Mouse (Mus musculus): ENCODE measurements around the gene Ccng2. TPM values are rescaled to one million over a fixed set of nuclear protein-coding genes. Genes with fewer than 3 reads are reported as not detected.
A peak's percentile ranks its signal among the peaks of the same experiment; 100 is the strongest.

Ccng2 gene
- total RNA-seq, 2 experiments from 2014 or later, result 11.3 to 12.0 TPM

DNA sequence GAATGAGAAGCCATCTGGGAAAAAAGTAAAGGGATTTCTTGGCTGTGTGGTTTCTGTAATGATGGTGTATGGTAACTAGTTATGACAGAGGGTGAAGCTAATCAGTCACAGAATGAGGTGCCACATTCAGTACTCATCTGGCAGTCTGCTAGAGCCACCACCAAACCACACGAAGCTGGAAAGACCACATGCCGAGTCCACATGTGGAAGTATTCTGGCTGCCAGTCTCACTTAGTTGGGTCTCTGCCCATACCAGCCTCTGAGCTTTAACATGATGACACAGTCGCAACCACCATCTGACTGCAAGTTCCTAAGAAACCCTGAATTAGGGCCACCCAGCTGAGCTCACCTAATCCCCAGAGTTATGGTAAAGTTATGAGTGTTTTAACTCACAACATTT, 6.1 kb upstream of the Ccng2 start:
- no peak for DNase-seq
- intact Hi-C loops (cut with DNase I), result no loop called here

DNA sequence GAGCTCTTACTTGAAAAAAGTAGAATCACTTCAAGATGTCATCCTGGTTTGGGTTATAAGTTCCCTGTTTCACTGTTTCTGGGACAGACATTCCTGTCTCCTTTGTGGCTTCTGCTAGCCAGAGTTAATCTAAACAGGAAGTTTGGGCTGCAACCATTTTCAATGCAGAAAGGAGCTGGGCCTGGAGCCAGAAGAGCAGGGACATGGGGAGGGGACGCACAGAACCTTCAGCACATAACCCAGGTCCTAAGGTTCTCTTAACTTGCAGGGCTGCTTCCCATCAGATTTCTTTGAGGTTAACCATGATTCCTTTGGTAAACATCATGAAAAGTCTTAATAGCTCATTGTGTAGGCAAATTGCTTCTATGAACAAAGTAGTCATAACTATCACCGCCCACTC, 4.3 kb upstream of the Ccng2 start:
- DNase-seq, result no peak
- intact Hi-C loops (cut with DNase I), result no loop called here

DNA sequence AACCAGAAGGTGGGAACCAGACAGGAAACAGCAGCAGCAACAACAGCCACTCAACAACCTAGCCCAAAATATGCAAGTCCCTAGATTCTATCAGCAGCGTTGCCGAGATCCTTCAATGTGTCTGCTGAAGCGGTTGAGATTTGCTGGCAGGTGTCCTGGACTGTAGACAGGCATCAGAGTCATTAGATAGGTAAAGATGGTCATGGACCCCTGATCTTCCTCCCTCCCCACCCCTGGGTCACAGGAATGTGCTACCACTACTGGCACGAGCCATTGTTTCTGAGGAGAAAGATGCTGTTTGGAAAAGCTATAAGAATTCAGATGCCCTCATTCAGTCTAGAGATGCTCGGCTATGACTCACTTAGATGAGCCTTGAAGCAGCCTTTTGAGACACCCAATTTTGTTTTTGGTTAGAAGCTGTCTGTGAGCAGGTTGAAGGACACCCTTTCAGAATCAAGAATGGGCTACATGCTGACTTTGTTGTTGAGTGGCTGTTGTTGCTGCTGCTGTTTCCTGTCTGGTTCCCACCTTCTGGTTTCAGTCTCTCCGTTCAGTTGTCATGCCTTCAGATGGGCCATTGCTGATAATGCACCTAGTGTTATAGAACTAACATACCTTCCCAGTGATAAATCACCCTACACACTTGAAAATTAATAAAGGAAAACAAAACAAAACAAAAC, 3.5 kb upstream of the Ccng2 start:
- intact Hi-C loops (cut with DNase I), result no loop called here

DNA sequence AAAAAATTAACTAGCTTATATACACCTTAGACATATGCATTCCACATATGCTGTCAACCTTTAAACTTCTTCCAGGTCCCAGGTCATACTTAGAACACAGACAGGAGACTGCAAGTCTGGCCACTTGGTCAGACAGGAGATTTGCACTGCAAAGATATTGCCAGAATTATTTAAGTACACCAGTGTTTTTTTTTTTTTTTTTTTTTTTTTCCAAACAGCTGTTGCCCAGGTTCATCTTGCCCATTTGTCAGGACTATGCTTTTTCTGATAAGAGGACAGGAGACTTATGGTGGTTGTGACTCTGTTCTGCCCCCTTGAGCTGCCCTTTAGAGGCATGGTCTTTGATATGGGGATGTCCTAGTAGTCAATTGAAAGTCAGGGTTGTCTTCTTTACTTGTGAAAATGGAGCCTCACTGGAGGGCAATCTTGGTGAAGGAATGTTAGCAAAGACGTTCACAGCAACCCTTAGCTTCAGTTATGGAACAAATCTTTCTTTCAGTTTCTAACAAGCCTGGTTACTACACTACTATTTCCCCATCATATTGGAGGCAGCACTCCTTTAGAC, 2.8 kb upstream of the Ccng2 start:
- DNase-seq, result no peak
- intact Hi-C loops (cut with DNase I), result no loop called here

More for the DNA sequence above, 3.5 kb upstream of the Ccng2 start:
- no peak for DNase-seq

DNA sequence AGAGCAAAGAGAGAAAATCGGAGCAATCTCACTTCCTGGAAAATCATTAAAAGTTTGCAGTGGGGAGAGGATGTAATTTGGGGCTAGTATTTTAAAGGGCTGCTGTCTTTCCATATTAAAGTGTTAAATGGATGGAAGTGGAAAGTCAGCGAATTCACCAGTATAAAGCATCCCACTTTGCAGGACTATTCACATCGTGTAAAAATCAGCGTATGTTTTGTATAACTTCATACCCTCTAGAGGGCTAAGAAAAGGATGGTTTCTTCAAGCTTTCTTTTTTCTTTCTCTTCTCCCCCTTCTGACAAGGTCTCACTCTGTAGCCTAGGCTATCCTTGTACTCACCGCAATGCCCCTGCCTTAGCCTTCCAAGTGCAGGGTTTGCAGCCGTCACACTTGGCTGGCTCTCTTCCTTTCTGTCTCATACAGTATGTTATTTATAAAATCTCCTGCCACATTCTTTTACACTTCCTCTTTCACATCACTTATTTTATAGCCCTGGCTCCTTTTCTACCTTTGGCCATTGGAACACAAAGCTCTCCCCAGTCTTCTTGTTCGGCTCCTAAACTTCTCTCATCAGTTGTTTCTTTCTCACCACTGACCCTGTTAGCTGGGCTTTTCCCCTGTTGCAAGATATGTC, 1.8 kb upstream of the Ccng2 start:
- intact Hi-C loops (cut with DNase I), result loop anchor here (5.0 kb wide), 2 partner anchors 83 to 173 kb away; partner anchors contain the start of gene Sept11
- DNase-seq, result no peak

DNA sequence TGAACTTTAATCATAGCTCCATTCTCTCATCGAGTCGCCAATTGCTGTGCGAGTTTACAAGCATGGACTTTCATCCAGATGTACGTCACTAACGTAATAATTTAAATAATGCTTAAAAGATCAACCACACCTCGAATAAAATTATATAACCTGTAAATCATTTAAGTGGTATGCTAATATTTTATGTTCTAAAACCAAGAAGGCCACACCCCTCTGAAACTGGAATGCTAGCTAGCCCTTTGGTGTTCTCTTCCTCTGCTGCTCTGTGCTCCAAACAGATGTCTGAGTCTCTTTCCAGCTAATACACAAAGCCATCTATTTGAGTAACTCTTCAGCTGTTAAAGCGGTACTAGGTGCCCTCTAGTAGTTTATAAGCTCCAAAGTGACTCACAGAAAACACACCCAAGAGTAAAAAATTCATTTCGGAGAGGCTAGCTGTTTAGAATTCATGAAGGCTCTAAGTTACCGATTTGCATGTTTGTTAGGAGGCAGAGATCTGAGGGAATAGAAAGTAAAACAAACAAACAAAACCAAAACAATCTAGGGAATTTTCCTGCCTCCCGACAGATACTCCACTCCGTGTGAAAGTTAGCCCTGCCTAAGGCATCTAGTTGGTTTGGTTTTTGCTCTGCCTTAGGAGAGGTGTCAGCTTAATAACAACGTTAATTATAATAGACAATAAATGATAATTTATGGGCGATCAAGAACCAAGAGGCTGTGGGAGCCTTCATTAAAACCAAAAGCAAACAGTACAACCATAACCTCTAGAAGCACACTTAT, 1.1 kb upstream of the Ccng2 start:
- DNase-seq, result no peak
- intact Hi-C loops (cut with DNase I), result loop anchor here (5.0 kb wide), 2 partner anchors 84 to 174 kb away; partner anchors contain the start of gene Sept11

DNA sequence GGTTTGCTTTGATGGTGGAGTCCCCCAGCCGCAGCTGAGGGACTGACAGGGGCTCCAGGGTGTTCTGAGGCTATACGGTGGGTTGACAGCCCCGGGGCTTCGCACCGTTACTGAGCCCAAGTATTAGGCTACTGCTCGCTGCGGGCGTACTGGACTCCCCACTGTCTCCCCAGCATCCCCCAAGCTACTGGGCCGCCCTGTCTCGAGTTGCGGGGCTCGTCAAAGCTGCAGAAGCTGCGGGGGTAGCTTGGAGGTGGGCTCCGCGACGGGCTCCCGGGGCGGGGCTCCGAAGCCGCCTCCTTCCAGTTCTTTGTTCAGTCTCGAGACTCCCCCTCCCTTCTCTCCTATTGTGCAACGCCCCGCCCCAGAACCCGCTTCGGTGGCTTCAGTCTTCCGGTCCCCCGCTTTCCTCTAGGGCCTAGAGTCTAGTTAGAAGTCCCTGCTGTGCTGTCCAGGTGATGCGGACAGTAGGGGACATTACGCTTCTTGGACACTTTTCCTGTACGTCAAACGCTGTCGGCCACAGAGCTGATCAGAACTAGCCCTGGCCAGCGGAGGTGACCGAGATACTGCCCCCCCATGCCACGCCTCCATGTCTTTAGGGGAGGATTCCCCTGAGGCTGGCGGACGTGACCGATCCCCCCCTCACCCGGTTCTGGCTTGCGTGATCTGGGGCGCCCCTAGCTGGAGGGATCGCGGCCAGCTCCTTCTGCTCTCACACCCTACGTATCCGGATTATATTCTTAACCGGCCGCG, 972 bp downstream of the Ccng2 start:
- intact Hi-C loops (cut with DNase I), result loop anchor here (2.0 to 5.0 kb wide), 3 partner anchors 61 to 176 kb away; partner anchors contain the start of genes 2010109A12Rik, Ccni and Sept11

DNA sequence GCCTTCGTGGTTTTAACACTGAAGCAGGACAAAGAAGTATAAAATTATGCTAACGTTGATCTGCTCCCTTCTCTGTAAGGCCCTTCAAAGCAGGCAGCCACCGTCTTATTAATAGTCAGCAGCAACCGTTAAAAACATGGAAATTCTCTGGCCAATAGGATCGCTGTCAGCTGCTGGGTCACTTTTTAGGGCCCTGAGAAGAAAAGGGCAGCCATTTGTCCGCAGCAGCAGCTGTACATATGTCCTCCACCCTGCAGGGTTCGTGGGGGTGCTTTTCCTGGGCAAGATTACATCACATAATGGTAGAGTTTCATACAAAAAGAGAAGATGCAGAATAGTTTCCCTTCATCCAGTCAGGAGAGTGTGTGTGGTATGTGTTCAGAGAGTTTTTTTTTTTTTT, 3.0 kb downstream of the Ccng2 start:
- no peak for DNase-seq
- intact Hi-C loops (cut with DNase I), result no loop called here

More for the DNA sequence above, 972 bp downstream of the Ccng2 start:
- DNase-seq, result peak; percentile 64 to 68

DNA sequence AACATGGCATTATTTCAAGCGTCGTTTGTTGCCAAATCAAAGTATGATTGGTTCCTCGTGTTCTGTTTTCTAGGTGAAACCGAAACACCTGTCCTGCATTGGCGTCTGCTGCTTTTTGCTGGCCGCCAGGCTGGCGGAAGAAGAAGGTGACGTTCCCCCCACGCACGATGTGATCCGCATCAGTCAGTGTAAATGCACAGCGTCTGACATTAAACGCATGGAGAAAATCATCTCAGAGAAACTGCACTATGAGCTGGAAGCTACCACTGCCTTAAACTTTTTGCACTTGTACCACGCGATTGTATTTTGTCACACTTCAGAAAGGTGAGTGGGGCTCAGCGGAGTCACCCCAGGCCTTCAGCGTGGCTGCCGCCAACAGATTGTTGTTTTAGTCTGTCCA, 3.7 kb downstream of the Ccng2 start:
- intact Hi-C loops (cut with DNase I), result no loop called here
- DNase-seq, result no peak

DNA sequence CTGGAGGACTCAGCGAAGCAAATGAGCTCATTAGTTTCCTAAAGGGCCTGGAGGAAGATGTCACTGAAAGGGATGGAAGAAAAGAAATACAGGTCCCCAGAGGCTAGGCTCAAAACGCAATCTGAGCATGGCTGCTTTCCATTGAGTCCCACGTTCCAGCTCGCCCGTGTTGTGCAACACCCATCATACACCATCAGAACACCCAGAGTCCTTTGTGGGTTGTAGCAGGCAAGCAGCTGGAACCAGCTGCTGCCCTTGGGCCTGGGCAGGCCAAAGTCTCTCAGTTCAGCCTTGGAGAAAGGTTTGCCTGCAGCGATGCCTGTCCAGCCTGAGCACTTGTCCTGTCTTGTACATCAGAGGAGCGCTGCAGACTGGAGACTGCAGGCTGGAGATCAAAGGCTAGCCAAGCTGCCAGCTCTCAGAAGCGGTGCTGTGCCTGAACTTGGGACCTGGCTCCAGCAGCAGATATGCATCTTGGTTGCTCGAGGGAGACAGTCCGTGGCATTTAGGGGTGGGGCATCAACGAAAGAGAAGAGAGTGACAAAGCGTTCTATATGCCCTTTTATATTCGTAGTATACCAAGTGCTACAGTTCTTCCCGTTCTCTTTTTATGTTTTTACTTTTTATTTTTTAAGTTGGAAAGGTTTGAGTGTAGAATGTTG, 15.5 kb downstream of the Ccng2 start:
- intact Hi-C loops (cut with DNase I), result no loop called here
- peak; percentile 44 to 60 for DNase-seq

DNA sequence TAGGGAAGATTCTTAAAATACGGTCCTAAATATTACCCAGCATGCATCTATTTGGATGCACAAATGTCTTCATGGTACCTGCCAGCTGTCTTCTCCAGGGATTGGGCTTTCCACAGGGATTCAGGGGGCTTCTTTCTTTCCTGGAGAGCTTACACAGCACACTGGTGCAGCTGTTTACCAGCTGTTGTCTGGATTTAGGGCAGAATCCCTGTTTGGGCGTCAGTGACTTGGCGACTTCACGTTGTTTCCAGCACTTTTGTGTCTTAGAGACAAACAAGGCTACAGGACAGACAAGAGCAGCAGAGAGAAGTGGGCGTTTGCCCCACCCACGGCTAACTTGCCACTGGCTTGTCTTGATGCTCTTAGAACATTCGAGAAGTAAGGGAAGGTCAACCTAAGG, 16.1 kb downstream of the Ccng2 start:
- intact Hi-C loops (cut with DNase I), result no loop called here
- DNase-seq, result peak; percentile 7 to 24

DNA sequence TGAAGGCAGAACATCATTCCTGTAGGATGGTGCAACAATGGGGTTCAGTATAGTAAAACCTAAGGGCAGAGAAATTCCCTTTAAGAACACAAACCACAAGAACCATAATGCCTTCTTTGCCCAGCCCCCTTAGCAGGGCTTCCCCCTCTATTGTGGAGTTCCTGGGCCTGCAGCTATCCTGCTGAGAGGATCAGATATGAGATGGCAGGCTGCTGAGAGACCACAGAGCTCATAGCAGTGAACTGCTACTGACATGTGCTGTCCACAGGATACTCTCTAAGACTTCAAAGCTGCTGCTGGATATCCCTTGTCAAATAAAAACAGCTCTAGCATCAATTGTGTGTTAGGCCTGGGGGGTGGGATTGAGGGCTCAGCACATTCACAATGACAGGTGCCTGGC, 21.5 kb downstream of the Ccng2 start:
- no peak for DNase-seq
- intact Hi-C loops (cut with DNase I), result no loop called here

DNA sequence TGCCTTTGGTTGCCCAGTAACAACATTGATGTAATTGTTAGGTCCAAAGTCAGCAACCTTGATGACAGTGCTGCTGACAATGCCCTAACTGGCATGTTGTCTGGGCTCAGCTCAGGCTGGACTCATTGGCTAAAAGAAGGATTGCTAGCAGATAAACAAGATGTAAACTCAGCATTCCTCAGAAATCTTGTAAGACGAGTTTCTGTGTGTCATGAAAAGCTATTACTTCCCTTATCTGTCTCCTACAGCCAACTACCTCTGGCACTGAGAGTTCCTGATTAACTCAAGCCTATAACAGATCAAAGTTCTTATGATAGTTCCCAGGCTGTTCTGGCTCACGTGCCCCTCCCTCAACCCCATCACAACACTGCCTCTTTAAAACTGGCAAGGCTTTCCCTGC, 23.2 kb downstream of the Ccng2 start:
- DNase-seq, result no peak
- intact Hi-C loops (cut with DNase I), result no loop called here

DNA sequence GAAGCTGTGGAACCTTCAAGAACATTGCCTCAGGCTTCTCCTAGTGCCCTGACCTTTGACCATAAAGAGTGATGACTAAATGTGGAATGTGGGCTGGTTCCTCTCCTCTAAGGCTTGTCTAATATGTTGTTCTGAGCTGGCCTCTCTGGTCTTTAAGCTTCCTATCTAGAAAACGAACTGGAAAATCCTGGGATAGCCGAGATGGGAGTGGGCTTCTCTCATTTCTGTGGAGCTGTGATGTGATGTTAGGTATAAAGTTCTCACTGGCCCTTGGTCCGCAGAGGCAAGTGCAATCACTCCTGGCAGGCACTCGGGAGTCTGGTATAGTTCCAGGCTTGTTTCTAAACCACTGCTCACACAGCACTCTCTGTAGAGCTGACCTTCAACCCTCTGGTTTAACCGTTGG, 29.3 kb downstream of the Ccng2 start:
- no peak for DNase-seq

DNA sequence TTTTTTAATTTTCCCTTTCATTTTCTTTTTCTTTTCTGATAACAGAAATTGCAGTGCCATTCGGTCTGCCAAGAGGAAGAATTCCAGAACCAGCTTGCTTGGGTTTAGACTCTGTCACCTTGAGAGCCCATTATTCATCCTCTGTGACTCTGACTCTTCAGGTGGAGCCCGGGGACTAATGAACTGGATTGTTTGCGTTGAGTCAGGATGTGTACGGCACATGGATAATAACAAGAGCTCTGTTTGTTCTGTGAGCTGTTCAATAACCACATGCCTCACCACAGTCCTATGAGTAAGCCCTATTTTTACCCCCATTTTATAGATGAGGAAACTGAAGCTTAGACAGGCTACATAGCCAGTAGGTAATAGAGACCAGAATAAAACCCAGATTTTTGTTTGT, 29.7 kb downstream of the Ccng2 start:
- intact Hi-C loops (cut with DNase I), result no loop called here
- no peak for DNase-seq

More for the DNA sequence above, 29.3 kb downstream of the Ccng2 start:
- intact Hi-C loops (cut with DNase I), result no loop called here

DNA sequence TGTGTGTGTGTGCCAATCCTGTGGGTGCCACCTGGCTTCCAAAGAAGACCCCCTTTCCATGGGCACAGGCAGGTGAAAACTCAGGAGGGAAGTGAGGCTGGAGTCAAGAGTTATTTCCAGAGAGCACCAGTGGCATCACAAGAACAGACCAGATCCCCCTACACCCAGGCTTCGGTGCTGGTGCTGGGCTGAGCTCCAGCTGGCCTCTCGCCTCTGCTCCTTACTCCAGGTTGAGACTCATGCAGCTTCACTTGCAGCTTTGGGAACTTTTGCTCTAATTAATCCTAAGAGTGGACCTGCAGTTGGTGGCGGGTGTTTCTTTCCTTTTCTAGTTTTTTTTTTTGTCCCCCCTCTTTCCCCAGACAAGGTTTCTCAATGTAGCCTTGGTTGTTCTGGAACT, 30.3 kb downstream of the Ccng2 start:
- intact Hi-C loops (cut with DNase I), result no loop called here
- DNase-seq, result no peak

DNA sequence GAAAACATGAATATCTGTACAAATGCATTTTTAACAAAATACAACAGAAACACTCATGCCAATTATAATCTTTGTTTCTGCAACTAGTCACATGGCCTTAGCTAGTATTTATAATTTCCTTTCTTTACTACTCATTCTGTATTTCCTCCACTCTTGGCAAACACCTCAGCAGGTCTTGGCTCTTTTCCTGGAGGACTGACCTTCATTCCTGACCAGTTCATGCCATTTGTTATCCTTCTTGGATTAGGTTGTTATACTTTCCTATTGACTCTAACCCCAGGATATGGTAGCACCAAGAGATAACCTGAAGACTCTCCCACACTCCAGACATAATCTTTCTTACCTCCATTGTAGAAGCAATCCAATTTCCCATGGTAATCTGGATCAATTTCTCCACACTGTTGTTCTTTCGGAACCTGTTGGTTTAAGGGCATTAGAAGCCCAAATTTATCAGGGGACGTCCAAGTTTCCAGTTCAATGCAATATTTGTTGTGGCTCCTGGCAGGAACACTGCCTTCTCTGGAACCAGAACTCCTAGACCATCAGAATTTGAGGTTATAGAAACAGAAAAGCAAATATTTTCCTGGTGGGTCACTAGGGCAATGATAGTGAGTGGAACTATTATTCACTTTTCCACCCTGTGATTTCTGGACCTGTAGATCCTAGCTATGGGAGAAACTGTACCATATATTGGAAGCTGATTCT, 38.2 kb downstream of the Ccng2 start:
- DNase-seq, result no peak
- intact Hi-C loops (cut with DNase I), result no loop called here

DNA sequence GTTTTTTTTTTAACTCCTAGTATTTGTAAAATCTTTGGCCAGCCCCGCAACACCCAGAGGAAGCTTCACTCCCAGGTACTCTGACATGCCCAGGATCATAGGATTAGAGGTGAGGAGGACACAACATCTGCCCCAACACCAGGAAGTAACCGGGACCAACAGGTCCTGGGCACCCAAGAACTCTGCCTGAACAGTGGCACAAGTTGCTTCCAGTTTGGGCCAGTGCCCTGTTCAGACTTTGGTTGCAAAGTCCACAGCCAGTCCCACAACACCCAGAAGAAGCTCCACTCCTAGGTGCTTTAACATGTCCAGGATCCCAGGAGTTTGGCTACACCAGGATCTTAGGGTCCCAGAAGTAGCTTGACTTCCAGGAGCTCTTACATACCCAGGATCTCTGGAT, 41.9 kb downstream of the Ccng2 start:
- intact Hi-C loops (cut with DNase I), result no loop called here

DNA sequence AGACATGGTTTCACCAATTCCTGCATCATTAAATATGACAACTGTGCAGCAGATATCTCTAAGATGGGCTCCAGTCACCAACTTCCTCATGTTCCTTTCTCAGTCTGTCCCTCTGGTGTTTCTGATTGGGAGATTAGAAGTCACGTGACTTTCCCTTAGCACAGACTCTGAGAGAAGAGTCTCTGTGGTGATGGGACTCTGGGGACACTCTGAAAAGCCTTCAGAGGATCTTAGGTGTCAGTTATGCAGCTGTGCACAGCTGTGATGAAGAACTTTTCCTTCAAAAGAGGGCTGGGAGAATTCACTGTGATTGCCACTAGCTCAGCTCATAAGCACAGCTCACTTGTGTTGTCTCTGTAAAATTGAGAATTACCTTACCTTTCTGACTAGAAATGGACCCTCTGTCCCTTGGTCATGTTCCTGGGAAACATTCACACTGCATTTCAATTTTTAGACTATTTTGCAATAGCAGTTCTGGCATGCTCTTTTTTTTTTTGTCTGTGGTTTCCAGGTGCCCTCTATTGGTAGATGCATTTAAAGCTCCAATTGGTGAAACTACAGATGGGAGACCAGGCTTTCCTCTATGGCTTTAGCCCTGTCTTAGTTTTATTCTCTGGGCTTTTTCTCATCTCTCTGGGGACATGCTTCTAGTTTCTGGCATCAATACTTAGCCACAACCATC, 56.4 kb downstream of the Ccng2 start:
- no peak for DNase-seq
- intact Hi-C loops (cut with DNase I), result loop anchor here (5.0 kb wide), 1 partner anchor 141 kb away; no protein-coding TSS in a partner anchor

More for the DNA sequence above, 41.9 kb downstream of the Ccng2 start:
- DNase-seq, result no peak
